Mouse (Mus musculus) hindbrain, embryonic 14.5 days (tissue): ENCODE data around the gene Haus4. TPM values are rescaled to one million over a fixed set of nuclear protein-coding genes. Genes with fewer than 3 reads are reported as not detected.

Source experiments
- ATAC-seq: fragments of 200-750 bp; cut with Nextera tagmentation; 2 replicates; pipeline ENCODE4 v1.8.0; 2017; ENCODE audit warnings: moderate number of reproducible peaks, mild to moderate bottlenecking, moderate TSS enrichment, moderate library complexity; ENCODE audit not compliant: low FRiP score
- DNase-seq: peaks from one replicate; pipeline ENCODE4 v3.0.0-alpha.2; 2015; ENCODE audit warnings: low spot score
- H3K27ac ChIP-seq: fragments of 300-500 bp; sonication (generic); 2 replicates; pipeline ENCODE4 v1.5.1; 2014; ENCODE audit warnings: mild to moderate bottlenecking, moderate library complexity
- H3K27me3 ChIP-seq: fragments of 300-500 bp; sonication (generic); 2 replicates; pipeline ENCODE4 v1.6.1; 2014; ENCODE audit warnings: mild to moderate bottlenecking, low read length, mixed read lengths; ENCODE audit not compliant: control insufficient read depth, insufficient read depth
- H3K36me3 ChIP-seq: fragments of 300-500 bp; sonication (generic); replicated peaks from 2 replicates; pipeline ENCODE4 v1.6.1; 2014; ENCODE audit not compliant: control insufficient read depth, insufficient read depth
- H3K4me1 ChIP-seq: fragments of 300-500 bp; sonication (generic); replicated peaks from 2 replicates; pipeline ENCODE4 v1.6.1; 2014; ENCODE audit warnings: antibody characterized with exemption, low read length, mixed read lengths; ENCODE audit not compliant: control insufficient read depth, insufficient read depth
- H3K4me2 ChIP-seq: fragments of 300-500 bp; sonication (generic); replicated peaks from 2 replicates; pipeline ENCODE4 v1.6.1; 2014; ENCODE audit warnings: mild to moderate bottlenecking, moderate library complexity
- H3K4me3 ChIP-seq: fragments of 300-500 bp; sonication (generic); replicated peaks from 2 replicates; pipeline ENCODE4 v1.5.1; 2014; ENCODE audit warnings: mild to moderate bottlenecking, low read length
- H3K9ac ChIP-seq: fragments of 300-500 bp; sonication (generic); 2 replicates; pipeline ENCODE4 v1.6.1; 2014
- H3K9me3 ChIP-seq: fragments of 300-500 bp; sonication (generic); 2 replicates; pipeline ENCODE4 v1.6.1; 2016; ENCODE audit warnings: low read length; ENCODE audit not compliant: control insufficient read depth
- WGBS: fragments of 180-500 bp; shearing (Covaris S2); extraction: QIAGEN DNeasy Blood & Tissue Kit; methylation state at CpG from one replicate; pipeline ENCODE4 v1.1.7; 2014; 5-methylcytosine and 5-hydroxymethylcytosine counted together
- polyA plus RNA-seq: library from polyadenylated mRNA; unstranded; fragments of >200 nt; fragmentation: Nextera tagmentation; extraction: Ambion mirVana; gene quantifications from 2 replicates; pipeline ENCODE4 v1.2.1, GENCODE M21; 2014

Haus4 gene
- polyA plus RNA-seq, 1 experiment from 2014 or later, result 15.3 TPM

GRCm38 (mm10) chr14:54516710-54517310 is 37.6 kb downstream of the Haus4 start:
- 7% methylated on average over 17 of the region's 17 CpGs for WGBS
- Histone ChIP-seq H3K4me1 (peaks cover 11% of the 10 kb centered on the region), H3K36me3 (peaks cover 35% of the 10 kb centered on the region), H3K27ac (peak overlapping the region; percentile 78; the same call in 1 of the 2 replicates), H3K4me3 (peak overlapping the region; percentile 55), H3K27me3 (no peaks in the 10 kb centered on the region), H3K4me2 (peak overlapping the region; percentile 52), H3K9ac (peak overlapping the region; percentile 64), H3K9me3 (no peaks in the 10 kb centered on the region)
- DNase-seq (no peak), ATAC-seq (no peak; the same call in 1 of the 2 replicates)

- Histone ChIP-seq H3K4me1 (no peaks in the 10 kb centered on the region), H3K27ac (no peak overlapping the region), H3K36me3 (peaks cover 88% of the 10 kb centered on the region), H3K4me3 (no peak overlapping the region), H3K9ac (no peak overlapping the region), H3K9me3 (no peaks in the 10 kb centered on the region), H3K4me2 (no peak overlapping the region), H3K27me3 (no peaks in the 10 kb centered on the region)
- ATAC-seq, result no peak
- no peak for DNase-seq
- WGBS, result 94% methylated on average over 9 of the region's 9 CpGs
Observed at GRCm38 (mm10) chr14:54509774-54510173, 44.6 kb downstream of the Haus4 start.

GRCm38 (mm10) chr14:54503092-54503491 is 51.3 kb downstream of the Haus4 start:
- 86% methylated on average over 2 of the region's 2 CpGs for WGBS
- no peak for DNase-seq
- ATAC-seq, result no peak
- Histone ChIP-seq H3K9me3 (no peaks in the 10 kb centered on the region), H3K27ac (no peak overlapping the region), H3K27me3 (no peaks in the 10 kb centered on the region), H3K9ac (no peak overlapping the region), H3K4me2 (no peak overlapping the region), H3K4me3 (no peak overlapping the region), H3K36me3 (peaks cover 21% of the 10 kb centered on the region), H3K4me1 (no peaks in the 10 kb centered on the region)

- ATAC-seq (no peak), DNase-seq (no peak)
- Histone ChIP-seq H3K36me3 (0 out of 2 replicates have a peak, but pooled peaks cover 4% of the 10 kb centered on the region), H3K4me1 (no peaks in the 10 kb centered on the region), H3K9ac (no peak overlapping the region), H3K4me3 (no peak overlapping the region), H3K27me3 (no peaks in the 10 kb centered on the region), H3K9me3 (no peaks in the 10 kb centered on the region), H3K4me2 (no peak overlapping the region), H3K27ac (no peak overlapping the region)
- 74% methylated on average over 2 of the region's 2 CpGs for WGBS
Observed at GRCm38 (mm10) chr14:54501365-54501764, 53.1 kb downstream of the Haus4 start.

- no peak for ATAC-seq
- Histone ChIP-seq H3K9ac (no peak overlapping the region), H3K4me3 (no peak overlapping the region), H3K36me3 (no peaks in the 10 kb centered on the region), H3K27me3 (no peaks in the 10 kb centered on the region), H3K9me3 (no peaks in the 10 kb centered on the region), H3K4me1 (no peaks in the 10 kb centered on the region), H3K4me2 (no peak overlapping the region), H3K27ac (no peak overlapping the region)
- DNase-seq, result no peak
- 69% methylated on average over 2 of the region's 2 CpGs for WGBS
Observed at GRCm38 (mm10) chr14:54499330-54499729, 55.1 kb downstream of the Haus4 start.

GRCm38 (mm10) chr14:54496706-54497105 is 57.7 kb downstream of the Haus4 start:
- Histone ChIP-seq H3K4me2 (no peak overlapping the region), H3K4me1 (no peaks in the 10 kb centered on the region), H3K4me3 (no peak overlapping the region), H3K9ac (no peak overlapping the region), H3K9me3 (no peaks in the 10 kb centered on the region), H3K36me3 (no peaks in the 10 kb centered on the region), H3K27ac (no peak overlapping the region), H3K27me3 (no peaks in the 10 kb centered on the region)
- ATAC-seq, result no peak
- WGBS, result 90% methylated on average over 14 of the region's 14 CpGs
- DNase-seq, result no peak

GRCm38 (mm10) chr14:54494234-54494633 is 60.2 kb downstream of the Haus4 start:
- Histone ChIP-seq H3K27ac (no peak overlapping the region), H3K9ac (no peak overlapping the region), H3K36me3 (no peaks in the 10 kb centered on the region), H3K9me3 (no peaks in the 10 kb centered on the region), H3K4me1 (no peaks in the 10 kb centered on the region), H3K27me3 (no peaks in the 10 kb centered on the region), H3K4me2 (no peak overlapping the region), H3K4me3 (no peak overlapping the region)
- ATAC-seq, result no peak
- peak; percentile 72 for DNase-seq
- 0% methylated on average over 3 of the region's 3 CpGs for WGBS

- H3K4me3 ChIP-seq, result no peak overlapping the region
- no peaks in the 10 kb centered on the region for H3K9me3 ChIP-seq
- H3K4me1 ChIP-seq, result no peaks in the 10 kb centered on the region
- no peaks in the 10 kb centered on the region for H3K36me3 ChIP-seq
- no peak overlapping the region for H3K27ac ChIP-seq
- 97% methylated on average over 5 of the region's 5 CpGs for WGBS
- no peaks in the 10 kb centered on the region for H3K27me3 ChIP-seq
- DNase-seq, result no peak
- no peak overlapping the region for H3K9ac ChIP-seq
- H3K4me2 ChIP-seq, result no peak overlapping the region
- ATAC-seq, result no peak
Observed at GRCm38 (mm10) chr14:54493236-54493635, 61.2 kb downstream of the Haus4 start.

- H3K27me3 ChIP-seq, result no peaks in the 10 kb centered on the region
- 70% methylated on average over 18 of the region's 18 CpGs for WGBS
Observed at GRCm38 (mm10) chr14:54492345-54493131, 61.9 kb downstream of the Haus4 start.

More at GRCm38 (mm10) chr14:54492345-54493131, 61.9 kb downstream of the Haus4 start:
- ATAC-seq (no peak), DNase-seq (no peak)
- Histone ChIP-seq H3K9me3 (no peaks in the 10 kb centered on the region), H3K9ac (no peak overlapping the region), H3K36me3 (no peaks in the 10 kb centered on the region), H3K4me1 (no peaks in the 10 kb centered on the region), H3K4me2 (no peak overlapping the region), H3K27ac (no peak overlapping the region), H3K4me3 (no peak overlapping the region)
